Mouse (Mus musculus) CH12.LX (cell line): ENCODE measurements around the gene Washc3. TPM values are rescaled to one million over a fixed set of nuclear protein-coding genes. Genes with fewer than 3 reads are reported as not detected.

Source experiments
- DNase-seq: peaks from one replicate; pipeline ENCODE4 v3.0.0-alpha.2; 2013; ENCODE audit errors: extremely low read depth
- H3K27ac ChIP-seq: 2 replicates; pipeline ENCODE4 v1.5.1; 2012; ENCODE audit warnings: low read depth, mild to moderate bottlenecking, control low read depth, moderate library complexity; ENCODE audit not compliant: insufficient read depth
- H3K27me3 ChIP-seq: replicated peaks from 2 replicates; pipeline ENCODE3; 2012; ENCODE audit warnings: inconsistent platforms
- H3K36me3 ChIP-seq, 2 experiments: replicated peaks in 1 of 2; 2 replicates each; pipeline versions ENCODE3 to v1.6.1; 2012; ENCODE audit warnings: inconsistent platforms in 1 of 2, low read length in 1 of 2, mild to moderate bottlenecking in 1 of 2, mixed read lengths in 1 of 2, moderate library complexity in 1 of 2; ENCODE audit not compliant: control insufficient read depth in 1 of 2, insufficient read depth in 1 of 2
- H3K4me1 ChIP-seq, 2 experiments: 2 replicates each; pipeline ENCODE4 v1.6.1; 2012; ENCODE audit warnings: inconsistent platforms in 1 of 2, moderate library complexity in 1 of 2; ENCODE audit not compliant: insufficient read depth in 2 of 2, control insufficient read depth in 1 of 2
- H3K4me2 ChIP-seq: 2 replicates; pipeline ENCODE4 v1.6.1; 2012; ENCODE audit warnings: low read depth, mild to moderate bottlenecking, control low read depth; ENCODE audit not compliant: poor library complexity, insufficient read depth, severe bottlenecking
- H3K4me3 ChIP-seq, 3 experiments: fragments of 150-350 bp in 1 of 3; sonication (generic) in 1 of 3; replicated peaks in 1 of 3; 2 replicates each; pipeline versions ENCODE3 to v1.5.1; 2011 to 2012; ENCODE audit warnings: low read depth in 2 of 3, low read length in 2 of 3, mild to moderate bottlenecking in 2 of 3, moderate library complexity in 2 of 3, control low read depth in 1 of 3, improper control_type of control experiment in 1 of 3, inconsistent platforms in 1 of 3, mixed read lengths in 1 of 3; ENCODE audit not compliant: poor library complexity in 1 of 3
- H3K79me2 ChIP-seq: replicated peaks from 2 replicates; pipeline ENCODE4 v1.6.1; 2012; ENCODE audit warnings: mild to moderate bottlenecking, moderate library complexity; ENCODE audit not compliant: control insufficient read depth, poor library complexity, insufficient read depth, severe bottlenecking; ENCODE audit errors: extremely low read depth
- H3K9ac ChIP-seq: 2 replicates; pipeline ENCODE4 v1.6.1; 2012; ENCODE audit warnings: low read depth, mild to moderate bottlenecking, control low read depth, moderate library complexity; ENCODE audit not compliant: insufficient read depth
- H3K9me3 ChIP-seq: replicated peaks from 2 replicates; pipeline ENCODE3; 2012; ENCODE audit warnings: low read length, inconsistent platforms, mixed read lengths
- BHLHE40 ChIP-seq: IDR thresholded peaks from 2 replicates; pipeline ENCODE4 v1.6.1; 2011; ENCODE audit warnings: mild to moderate bottlenecking, low read depth, low read length, improper control_type of control experiment
- CHD1 ChIP-seq: IDR thresholded peaks from 2 replicates; pipeline ENCODE4 v1.6.1; 2012; ENCODE audit warnings: low read depth, low read length, improper control_type of control experiment, inconsistent platforms
- CHD2 ChIP-seq: IDR thresholded peaks from 2 replicates; pipeline ENCODE4 v1.6.1; 2011; ENCODE audit warnings: low read length, improper control_type of control experiment
- CTCF ChIP-seq, 2 experiments: IDR thresholded peaks in 1 of 2; conservative IDR thresholded peaks in 1 of 2; 2 replicates each; pipeline ENCODE4 v1.5.1; 2011 to 2012; ENCODE audit warnings: low read depth in 2 of 2, low read length in 2 of 2, improper control_type of control experiment in 1 of 2, inconsistent platforms in 1 of 2, mild to moderate bottlenecking in 1 of 2, moderate library complexity in 1 of 2
- E2F4 ChIP-seq: IDR thresholded peaks from 2 replicates; pipeline ENCODE4 v1.6.1; 2011; ENCODE audit warnings: low read depth, low read length, improper control_type of control experiment; ENCODE audit not compliant: insufficient replicate concordance
- ETS1 ChIP-seq: conservative IDR thresholded peaks from 2 replicates; pipeline ENCODE4 v1.6.1; 2012; ENCODE audit warnings: low read depth, mild to moderate bottlenecking, inconsistent platforms, low read length, improper control_type of control experiment, moderate library complexity
- IRF4 ChIP-seq: IDR thresholded peaks from 2 replicates; pipeline ENCODE4 v1.6.1; 2014; ENCODE audit warnings: low read depth, mild to moderate bottlenecking, inconsistent platforms, low read length, improper control_type of control experiment
- MAFK ChIP-seq: IDR thresholded peaks from 2 replicates; pipeline ENCODE4 v1.6.1; 2011; ENCODE audit warnings: low read length, improper control_type of control experiment; ENCODE audit not compliant: insufficient replicate concordance
- NELFE ChIP-seq: IDR thresholded peaks from 2 replicates; pipeline ENCODE4 v1.6.1; 2011; ENCODE audit warnings: low read depth, low read length, improper control_type of control experiment
- NRF1 ChIP-seq: IDR thresholded peaks from 2 replicates; pipeline ENCODE4 v1.6.1; 2014; ENCODE audit warnings: low read depth, mild to moderate bottlenecking, inconsistent platforms, low read length, improper control_type of control experiment, moderate library complexity
- POLR2A ChIP-seq: IDR thresholded peaks from 2 replicates; pipeline ENCODE4 v1.6.1; 2011; ENCODE audit warnings: low read depth, mild to moderate bottlenecking, improper control_type of control experiment, low read length
- POLR2AphosphoS2 ChIP-seq: IDR thresholded peaks from 2 replicates; pipeline ENCODE4 v1.6.1; 2011; ENCODE audit warnings: low read depth, low read length, improper control_type of control experiment
- RAD21 ChIP-seq: IDR thresholded peaks from 2 replicates; pipeline ENCODE4 v1.6.1; 2011; ENCODE audit warnings: low read depth, mild to moderate bottlenecking, low read length, improper control_type of control experiment, moderate library complexity
- SIN3A ChIP-seq: IDR thresholded peaks from 2 replicates; pipeline ENCODE4 v1.6.1; 2012; ENCODE audit warnings: low read length, improper control_type of control experiment, inconsistent platforms
- TCF12 ChIP-seq: IDR thresholded peaks from 2 replicates; pipeline ENCODE4 v1.6.1; 2014; ENCODE audit warnings: low read depth, mild to moderate bottlenecking, inconsistent platforms, low read length, improper control_type of control experiment
- USF1 ChIP-seq: IDR thresholded peaks from 2 replicates; pipeline ENCODE4 v1.6.1; 2014; ENCODE audit warnings: low read depth, mild to moderate bottlenecking, inconsistent platforms, low read length, improper control_type of control experiment
- USF2 ChIP-seq: conservative IDR thresholded peaks from 2 replicates; pipeline ENCODE4 v1.6.1; 2011; ENCODE audit warnings: low read depth, low read length, improper control_type of control experiment
- ZMIZ1 ChIP-seq: IDR thresholded peaks from 2 replicates; pipeline ENCODE4 v1.6.1; 2012; ENCODE audit warnings: low read depth, mild to moderate bottlenecking, inconsistent platforms, low read length, improper control_type of control experiment
- ZNF384 ChIP-seq: IDR thresholded peaks from 2 replicates; pipeline ENCODE4 v1.6.1; 2012; ENCODE audit warnings: low read depth, low read length, improper control_type of control experiment, inconsistent platforms
- dilution Hi-C: fragments of 300-500 bp; cut with MboI; formaldehyde crosslinking; loops from 2 replicates; pipeline ENCODE4 v1.14.3; 2020; ENCODE audit warnings: low sequenced_read_pairs; ENCODE audit not compliant: extremely low pct_unique_long_range_greater_than_20kb, extremely low pct_ligation_motif_present
- in situ Hi-C: fragments of 300-500 bp; cut with MboI; formaldehyde crosslinking; loops from 3 replicates; pipeline ENCODE4 v1.14.3; 2019; ENCODE audit warnings: low sequenced_read_pairs, low pct_ligation_motif_present, low pct_unique_long_range_greater_than_20kb, mixed read lengths
- polyA plus RNA-seq: library from polyadenylated mRNA; unstranded; fragments of >175 nt; gene quantifications from 2 replicates; pipeline ENCODE4 v1.2.1, GENCODE M21; 2012; ENCODE audit warnings: low read depth; ENCODE audit not compliant: insufficient read length
- total RNA-seq, 2 experiments: library from RNA; depleted of rRNA; stranded (reverse); fragments of 300-350 nt in 1 of 2; fragments of >200 nt in 1 of 2; gene quantifications; 2 replicates each; pipeline ENCODE4 v1.2.3; 2012 to 2014

Gene Washc3
- total and polyA plus RNA-seq, 3 experiments, result 65.4 to 134 (median 71.8) TPM

- no peaks in the 10 kb centered on the region for H3K4me1 ChIP-seq
- TF ChIP-seq ZMIZ1 (no peak), MAFK (no peak), ZNF384 (no peak), IRF4 (no peak), RAD21 (no peak), CHD1 (no peak), BHLHE40 (no peak), ETS1 (no peak), USF1 (no peak), CHD2 (no peak), NRF1 (no peak), CTCF (conservative IDR thresholded peaks at IDR 0.05 in 1 of 2, IDR thresholded peaks at IDR 0.05 in 1 of 2; ENCODE audit: low read depth in 2 of 2, low read length in 2 of 2) (no peak)
- TF ChIP-seq, all 38 proteins: peak for 0
- dilution Hi-C loops, result no loop called here
Observed at GRCm38 (mm10) chr10:88287261-88287660, 86.4 kb downstream of the Washc3 start.

GRCm38 (mm10) chr10:88288061-88288460, 87.2 kb downstream of the Washc3 start:
- Histone ChIP-seq H3K4me2 (no peak overlapping the region), H3K36me3 (no peaks in the 10 kb centered on the region), H3K27me3 (no peaks in the 10 kb centered on the region), H3K27ac (no peak overlapping the region), H3K79me2 (no peaks in the 10 kb centered on the region), H3K4me1 (no peaks in the 10 kb centered on the region), H3K9ac (no peak overlapping the region), H3K9me3 (no peaks in the 10 kb centered on the region), H3K4me3 (no peak overlapping the region)
- no peak for TF ChIP-seq USF1
- no peak for TF ChIP-seq POLR2A
- no peak for TF ChIP-seq CHD2
- no peak for TF ChIP-seq SIN3A
- TF ChIP-seq POLR2AphosphoS2, result no peak
- TF ChIP-seq USF2, result no peak
- no peak for TF ChIP-seq NELFE
- no peak for TF ChIP-seq CHD1
- TF ChIP-seq TCF12, result no peak
- no peak for TF ChIP-seq E2F4
- in situ Hi-C loops (no loop called here), dilution Hi-C loops (no loop called here)
- DNase-seq, result no peak

More at GRCm38 (mm10) chr10:88287261-88287660, 86.4 kb downstream of the Washc3 start:
- no peak overlapping the region for H3K9ac ChIP-seq
- H3K36me3 ChIP-seq, result no peaks in the 10 kb centered on the region
- no peak overlapping the region for H3K27ac ChIP-seq
- DNase-seq, result no peak
- no peaks in the 10 kb centered on the region for H3K9me3 ChIP-seq
- no peak overlapping the region for H3K4me3 ChIP-seq
- H3K27me3 ChIP-seq, result no peaks in the 10 kb centered on the region
- no peaks in the 10 kb centered on the region for H3K79me2 ChIP-seq
- H3K4me2 ChIP-seq, result no peak overlapping the region
- in situ Hi-C loops, result no loop called here
